Mouse (Mus musculus) spleen, adult 2 months (tissue): ENCODE measurements around the gene Eva1a.

ENCODE experiments used
- CTCF ChIP-seq: fragments of 200-500 bp; IDR thresholded peaks from 2 replicates; pipeline ENCODE4 v1.5.1; 2011; ENCODE audit warnings: mild to moderate bottlenecking, inconsistent platforms; ENCODE audit not compliant: insufficient read depth, insufficient read length, insufficient replicate concordance; ENCODE audit errors: extremely low read depth
- POLR2A ChIP-seq: fragments of 200-500 bp; IDR thresholded peaks from 2 replicates; pipeline ENCODE4 v1.6.1; 2011; ENCODE audit warnings: low read depth, low read length, inconsistent platforms

DNA sequence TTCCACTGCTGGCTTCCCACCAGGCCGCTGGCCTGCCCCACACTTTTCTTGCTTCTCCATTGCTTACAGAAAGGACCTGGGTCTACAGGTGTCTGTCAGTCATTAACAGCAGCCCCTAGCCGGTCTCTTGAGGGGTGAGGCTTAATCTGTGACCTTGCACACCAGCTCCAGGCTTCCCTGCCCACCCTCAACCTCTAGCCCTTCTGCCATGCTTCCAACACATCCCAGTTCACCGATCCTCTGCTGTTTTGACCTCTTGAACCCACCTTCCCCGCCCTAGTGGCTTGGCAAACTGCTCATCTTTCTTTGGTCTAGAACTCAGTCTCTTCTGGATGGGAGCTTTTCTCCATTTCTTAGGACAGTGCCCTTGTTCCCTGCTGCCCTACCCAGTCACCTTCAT, 2.8 kb downstream of the Eva1a start:
- TF ChIP-seq POLR2A (no peak), CTCF (no peak)
